Mouse (Mus musculus): Measurements from ENCODE around the gene Nlrc5.
A peak's percentile ranks its signal among the peaks of the same experiment; 100 is the strongest.

The Nlrc5 gene

DNA sequence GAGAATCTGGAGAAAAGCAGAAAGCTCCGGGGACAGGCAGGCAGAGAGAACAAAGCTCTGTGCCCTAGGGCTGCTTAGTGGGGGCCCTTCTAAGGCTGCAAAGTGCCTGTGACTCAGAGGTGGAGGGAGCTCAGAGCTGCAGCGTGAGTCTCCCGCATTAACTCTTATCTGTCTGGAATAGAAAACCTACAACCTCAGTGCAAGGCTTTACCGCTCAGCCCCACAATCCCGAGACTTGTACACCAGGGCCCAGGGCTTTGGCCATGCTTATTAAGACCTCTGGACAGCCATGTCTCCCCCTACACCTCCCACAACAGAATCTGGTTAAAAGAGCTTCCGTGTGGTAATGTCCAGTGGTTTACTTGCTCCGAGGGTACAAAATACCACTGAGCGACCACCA is 97.8 kb downstream of the Nlrc5 start:
- no peak for DNase-seq

DNA sequence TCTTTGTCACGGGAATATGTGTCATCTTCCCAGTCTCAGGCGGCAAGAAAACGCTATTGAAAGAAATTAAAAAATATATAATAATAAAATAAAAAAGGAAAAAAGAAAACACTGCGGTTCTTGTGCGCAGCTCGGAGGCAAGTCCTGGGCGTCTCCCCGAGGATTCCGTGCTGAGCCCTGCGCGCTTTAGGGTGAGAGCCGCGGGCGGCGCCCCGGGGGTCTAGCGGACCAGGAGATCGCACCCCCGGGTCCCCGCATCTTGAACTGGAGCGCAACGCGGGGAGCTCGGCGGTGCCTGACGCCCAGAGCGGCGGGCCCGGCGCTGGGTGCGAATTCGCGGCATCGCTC is 98.3 kb downstream of the Nlrc5 start:
- no peak for DNase-seq

DNA sequence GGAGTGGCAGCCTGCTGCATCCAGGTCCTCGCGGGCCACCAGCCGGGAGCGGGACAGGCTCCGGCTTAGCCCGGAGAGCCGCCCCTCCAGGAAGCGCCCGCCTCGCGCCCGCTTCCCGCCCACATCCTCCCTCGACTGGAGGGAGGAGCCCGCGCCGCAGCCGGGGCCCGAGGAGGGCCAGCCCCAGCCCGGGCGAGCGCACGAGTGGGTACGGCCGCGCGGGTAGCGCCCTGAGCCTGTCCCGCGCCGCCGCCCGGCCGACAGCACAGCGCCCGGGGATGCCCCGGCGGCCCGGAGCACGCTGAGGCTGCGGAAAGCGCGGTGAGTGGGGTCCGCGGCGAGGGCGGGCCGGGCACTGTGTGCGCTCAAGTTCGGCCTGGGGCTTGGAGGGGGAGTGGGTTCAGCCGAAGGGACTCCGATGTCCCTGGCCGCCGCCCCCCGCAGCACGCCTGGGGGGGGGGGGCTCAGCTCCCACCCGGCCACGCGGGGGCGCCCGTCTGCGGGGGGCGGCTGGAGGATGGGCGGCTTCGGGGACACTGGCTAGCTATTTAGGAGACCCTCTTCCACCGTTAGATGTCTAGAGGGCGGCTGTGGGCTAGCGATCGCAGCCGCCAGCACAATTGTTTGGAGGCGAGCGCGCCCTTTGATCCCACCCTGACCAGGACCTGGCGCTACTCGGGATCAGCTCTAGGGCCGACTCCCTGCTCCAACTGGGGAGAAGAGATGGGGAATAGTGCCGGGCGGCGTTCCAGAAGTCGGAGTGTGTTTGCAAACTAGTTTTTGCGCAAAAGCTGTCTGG is 98.9 kb downstream of the Nlrc5 start, which contains the start of gene Cpne2:
Cpne2 (plus strand) TSS at position 118 of the 799 bp plus-strand sequence.
- peak; percentile 59 for DNase-seq

DNA sequence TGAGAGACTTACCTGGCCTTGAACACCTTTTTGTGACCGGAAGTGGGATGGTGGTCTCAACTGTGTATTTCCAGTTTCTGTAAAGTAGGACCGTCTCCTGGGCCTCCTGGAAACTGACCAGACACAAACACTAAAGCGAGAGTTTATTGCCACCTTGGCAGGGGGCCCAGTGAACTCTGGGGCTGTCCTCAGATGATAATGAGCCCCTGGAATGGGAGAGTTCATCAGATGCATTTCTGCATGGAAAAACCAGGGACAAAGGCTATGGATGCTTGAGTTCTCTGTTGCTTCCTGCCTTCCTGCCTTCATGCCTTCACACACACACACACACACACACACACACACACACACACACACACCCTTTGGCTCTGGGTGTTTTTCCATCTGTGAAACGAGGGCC is 100.5 kb downstream of the Nlrc5 start:
- no peak for DNase-seq

DNA sequence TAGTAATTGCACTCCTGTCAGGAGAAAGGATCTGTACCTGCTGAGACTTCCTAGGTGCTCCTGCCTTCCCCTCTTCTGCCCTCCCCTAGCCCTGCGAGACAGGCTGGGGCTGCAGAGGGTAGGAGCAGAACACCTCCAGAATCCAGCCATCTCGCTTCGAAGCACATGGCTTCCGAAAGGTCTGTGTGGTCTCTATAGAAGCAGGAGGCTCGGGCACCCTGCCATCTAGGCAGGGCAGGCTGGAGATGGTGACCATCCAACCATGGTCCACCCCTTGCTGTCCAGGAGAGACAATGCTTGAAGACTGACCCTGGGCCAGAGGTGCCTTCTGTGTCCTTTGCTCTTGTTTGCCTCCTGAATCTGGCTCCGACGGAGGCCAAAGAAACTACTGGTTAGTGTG is 101.5 kb downstream of the Nlrc5 start:
- no peak for DNase-seq

DNA sequence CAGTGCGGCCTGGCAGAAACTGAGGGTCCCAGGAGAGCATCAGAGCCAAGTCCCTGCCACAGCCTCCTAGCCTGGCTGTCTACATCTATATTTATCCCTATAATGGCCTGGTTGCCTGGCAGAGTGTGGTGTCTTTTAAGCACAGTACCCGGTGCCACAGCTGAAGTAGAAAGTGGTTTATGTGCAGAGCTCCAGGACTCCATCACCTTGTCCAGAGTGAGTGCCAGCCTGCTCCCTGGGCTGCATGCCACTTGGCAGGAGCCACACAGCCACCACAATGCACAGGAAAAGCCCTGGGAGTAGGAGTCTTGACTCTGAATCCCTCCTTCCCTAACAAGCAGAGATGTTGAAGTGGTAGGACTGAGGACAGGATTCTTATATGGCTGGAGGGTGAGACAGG is 103.3 kb downstream of the Nlrc5 start:
- DNase-seq, result no peak

DNA sequence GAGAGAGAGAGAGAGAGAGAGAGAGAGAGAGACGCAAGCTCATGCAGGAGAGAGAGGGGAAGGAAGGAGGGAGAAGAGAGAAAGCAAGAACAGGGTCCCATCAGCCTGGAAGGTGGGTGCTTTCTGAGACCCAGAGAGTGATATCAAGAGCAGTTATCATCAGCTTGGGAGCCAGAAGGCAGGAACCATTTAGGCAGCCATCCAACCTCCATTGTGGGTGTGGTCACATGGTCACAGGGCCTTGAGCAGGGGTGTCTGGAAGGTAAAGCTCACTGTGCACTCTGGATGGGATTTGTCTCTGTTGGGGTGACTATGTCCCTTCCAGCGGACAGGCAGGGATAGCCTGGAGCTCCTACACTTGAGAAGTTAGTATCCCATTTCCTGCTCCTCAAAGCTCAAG is 105.9 kb downstream of the Nlrc5 start:
- DNase-seq, result no peak

DNA sequence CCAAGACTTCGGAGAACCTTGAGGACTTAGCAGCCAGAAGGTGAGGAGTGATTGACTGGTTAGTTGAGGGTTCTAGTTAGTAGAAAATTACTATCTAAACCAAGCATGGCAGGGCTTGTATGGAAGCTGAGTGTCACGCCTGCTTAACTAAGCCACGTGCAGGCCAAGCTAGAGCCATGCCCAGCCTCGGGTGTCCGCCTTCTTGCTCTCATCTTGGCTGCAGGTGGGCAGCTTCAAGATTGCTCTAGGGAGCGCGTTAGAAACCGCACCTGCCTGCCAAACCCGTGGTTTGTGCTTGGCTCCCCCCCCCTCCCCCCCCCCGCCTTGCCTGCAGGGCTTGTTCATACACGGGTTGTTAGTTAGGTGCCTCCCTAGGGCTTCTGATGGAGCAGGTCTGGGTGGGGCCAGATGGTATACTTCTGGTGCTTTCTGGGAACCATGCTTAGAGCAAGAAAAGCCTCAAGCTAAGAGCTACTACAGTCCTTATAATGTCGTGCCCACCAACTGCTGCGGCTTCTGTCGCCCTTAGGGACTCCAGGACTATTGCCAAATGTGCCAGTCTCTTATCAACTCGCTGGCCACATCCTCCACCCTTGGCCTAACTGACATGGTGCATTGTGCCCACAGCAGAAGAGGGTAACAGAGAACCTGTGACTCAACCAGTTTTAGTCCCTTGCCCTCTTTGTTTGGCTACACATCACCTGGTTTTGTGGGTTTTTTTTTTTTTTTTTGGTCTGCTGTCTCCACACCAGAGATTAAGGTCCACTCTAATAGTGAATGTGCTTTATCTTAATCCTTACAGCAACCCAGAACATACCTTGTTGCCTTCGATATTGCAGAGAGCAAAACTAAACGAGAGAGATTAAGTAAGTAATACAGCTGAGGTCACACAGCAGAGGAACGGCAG is 107.0 kb downstream of the Nlrc5 start:
- no peak for DNase-seq

DNA sequence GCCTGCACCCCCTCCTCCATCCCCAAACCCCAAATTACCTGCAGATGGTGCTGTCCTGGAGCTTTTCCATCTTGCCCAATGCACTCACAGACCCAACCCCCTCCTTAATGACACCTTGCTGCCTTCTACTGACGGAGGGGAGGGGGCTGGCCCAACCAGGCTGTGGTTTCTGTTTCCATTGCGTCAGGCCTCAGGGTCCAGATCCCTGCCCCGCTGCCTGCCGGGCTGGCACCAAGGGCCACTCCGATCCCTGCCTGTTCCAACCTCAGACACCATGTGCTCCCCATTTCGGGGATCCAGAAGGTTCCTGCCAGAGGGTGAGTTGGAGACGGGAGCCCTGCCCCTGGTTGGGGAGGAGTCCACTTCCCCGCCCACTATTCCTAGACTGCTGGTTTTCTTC is 109.8 kb downstream of the Nlrc5 start:
- DNase-seq, result no peak

DNA sequence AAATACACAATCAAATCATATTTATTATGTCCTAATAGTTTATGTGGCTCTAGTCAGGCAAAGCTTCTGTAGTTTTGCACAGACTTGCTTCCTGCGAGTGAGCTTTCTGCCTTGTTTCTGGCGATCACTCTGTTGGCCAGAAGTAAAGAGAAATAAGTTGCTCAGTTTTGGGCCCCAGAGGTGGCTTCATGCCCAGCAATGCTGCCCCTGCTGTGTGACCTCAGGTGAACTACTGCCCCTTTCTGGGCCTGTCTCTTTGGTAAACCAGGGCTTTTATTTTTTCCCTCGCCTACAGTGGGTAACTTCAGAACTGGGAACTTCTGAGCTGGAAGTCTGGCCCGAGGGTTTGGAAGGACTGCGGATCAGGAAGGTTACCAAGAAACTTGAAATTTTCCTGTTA is 114.9 kb downstream of the Nlrc5 start:
- DNase-seq, result no peak

DNA sequence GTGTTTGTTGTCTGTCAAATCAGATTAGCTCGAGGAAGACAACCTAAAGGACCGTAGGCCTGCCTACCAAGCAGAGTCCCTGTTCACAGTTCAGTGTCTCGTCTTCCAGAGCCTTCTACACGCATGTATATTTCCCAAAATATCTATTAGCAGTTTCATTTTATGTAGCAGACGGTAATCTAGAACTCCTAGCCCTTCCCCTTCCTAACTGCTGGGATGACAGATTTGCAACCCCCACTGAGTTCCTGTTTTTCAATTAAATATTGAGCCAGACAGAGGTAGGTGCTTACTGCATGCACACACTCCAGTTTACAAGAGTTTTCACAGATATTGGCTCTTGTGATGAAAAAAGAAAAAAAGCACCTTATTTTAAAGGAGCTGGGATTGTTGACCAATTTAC is 115.3 kb downstream of the Nlrc5 start:
- DNase-seq, result no peak

DNA sequence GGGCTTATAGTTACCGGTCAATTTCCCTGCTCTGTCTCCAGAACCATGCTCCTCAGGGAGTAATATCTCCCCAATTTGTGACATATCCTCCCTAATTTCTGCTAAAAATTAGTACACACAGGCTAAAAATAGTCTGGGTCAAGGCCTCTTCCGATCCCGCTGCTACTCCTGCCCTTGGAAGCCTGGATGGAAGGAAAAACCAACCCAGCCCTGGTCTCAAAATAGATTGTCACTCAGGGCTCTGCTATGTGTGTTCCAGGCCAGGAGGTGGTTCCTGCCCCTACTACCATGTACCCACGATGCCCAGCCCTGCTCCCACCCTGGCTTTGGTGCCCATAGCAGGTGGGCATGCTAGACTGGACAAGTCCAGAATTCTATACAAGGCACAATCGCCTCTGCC is 115.8 kb downstream of the Nlrc5 start:
- DNase-seq, result no peak

DNA sequence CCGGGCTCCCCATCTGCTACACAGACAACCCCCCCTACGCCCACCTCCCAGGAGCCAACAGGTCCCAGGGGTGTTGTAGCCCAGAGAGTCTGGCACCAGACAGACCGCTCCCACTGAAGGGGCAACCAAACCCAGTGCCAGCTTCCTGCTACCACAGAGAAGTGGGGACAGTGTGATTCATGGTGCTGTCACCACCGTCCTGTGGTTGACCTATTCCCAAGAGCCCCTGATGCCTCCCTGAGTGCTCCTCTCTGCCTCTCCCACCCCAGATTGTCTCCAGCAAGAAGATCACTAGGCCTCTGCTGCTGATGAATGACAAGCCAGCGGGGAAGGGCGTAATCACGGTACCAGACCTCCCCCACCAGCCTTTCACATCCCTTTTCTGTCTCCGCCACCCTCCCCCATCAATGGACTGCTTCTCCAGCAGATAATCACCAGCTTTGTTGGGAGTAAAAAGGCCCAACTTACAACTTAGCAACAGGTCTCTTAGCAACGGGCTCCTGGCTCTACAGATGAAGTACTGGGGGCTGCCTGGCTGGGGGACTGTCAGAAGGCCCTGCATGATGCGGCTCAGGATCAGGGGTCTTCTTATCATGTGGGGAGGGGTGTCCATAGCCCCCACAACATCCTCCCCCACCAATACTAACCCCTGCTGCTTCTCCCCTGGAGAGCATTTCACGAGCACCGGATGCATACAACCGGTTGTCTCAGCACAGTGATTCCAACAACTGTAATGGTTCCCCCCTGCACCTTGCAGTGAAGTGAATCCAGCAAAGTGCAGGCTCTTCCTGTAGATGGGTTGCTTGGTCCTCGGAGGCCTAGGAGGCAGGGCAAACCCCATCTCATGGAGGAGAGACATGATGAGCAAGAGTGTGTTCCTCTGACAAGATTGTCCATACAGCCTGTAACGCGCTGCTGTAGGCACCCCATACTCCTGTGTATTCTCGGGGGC is 117.6 kb downstream of the Nlrc5 start:
- peak; percentile 68 for DNase-seq

DNA sequence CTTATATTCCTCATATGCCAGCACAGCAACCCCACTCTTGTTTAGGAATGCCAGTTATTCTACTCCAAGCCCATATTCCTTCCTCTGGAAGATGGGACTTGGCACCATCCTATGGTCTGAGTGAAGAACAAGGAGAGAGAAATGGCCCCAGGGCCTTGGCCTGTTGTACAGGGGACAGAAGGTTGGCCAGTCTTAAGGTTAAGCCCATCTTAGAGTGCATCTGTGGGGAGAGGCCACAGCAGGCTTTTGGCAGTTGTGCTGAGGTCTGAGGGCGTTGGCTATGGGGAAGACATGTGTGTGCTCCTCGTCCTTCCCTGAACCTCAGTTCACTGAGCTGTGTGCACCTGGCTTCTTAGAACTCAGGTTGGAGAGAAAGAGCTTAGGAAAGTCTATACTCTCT is 118.5 kb downstream of the Nlrc5 start:
- no peak for DNase-seq

DNA sequence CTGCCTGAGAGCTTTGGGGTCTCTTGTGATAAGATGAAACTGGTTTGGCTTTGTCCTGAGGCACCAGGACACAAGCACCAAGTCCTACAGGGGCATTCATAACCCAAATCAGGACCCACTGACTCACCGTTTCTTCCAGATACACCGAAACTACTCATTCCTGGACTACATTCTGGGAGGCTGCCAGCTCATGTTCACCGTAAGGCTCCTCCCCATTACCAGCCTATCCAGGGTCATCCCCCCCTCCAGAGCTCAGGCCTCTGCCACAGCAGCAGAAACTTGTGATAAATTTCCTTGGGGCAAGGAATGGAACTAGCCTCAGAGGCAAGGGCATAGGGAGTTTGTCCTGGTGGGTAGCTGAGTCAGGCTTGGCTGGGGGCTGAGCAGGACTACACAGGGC is 123.1 kb downstream of the Nlrc5 start:
- no peak for DNase-seq

DNA sequence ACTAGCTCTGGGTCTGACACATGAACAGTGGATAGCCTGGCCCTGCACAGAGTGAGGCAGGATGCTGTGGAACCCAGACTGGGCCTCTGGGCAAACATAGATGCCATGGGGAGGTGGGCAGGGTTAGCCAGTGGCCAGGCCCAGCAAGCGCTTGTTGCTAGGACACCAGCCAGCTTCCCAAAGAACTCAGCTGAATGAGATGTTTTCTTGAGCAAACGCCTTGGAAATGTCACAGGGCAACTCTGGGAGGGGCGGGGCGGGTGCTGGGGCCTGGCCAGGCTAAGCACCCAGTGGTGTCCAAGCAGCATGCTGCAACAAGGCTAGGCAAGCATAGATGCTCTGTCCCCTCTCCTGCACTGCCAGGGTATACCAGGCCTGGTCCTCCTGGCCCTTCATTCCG is 127.1 kb downstream of the Nlrc5 start:
- DNase-seq, result no peak

DNA sequence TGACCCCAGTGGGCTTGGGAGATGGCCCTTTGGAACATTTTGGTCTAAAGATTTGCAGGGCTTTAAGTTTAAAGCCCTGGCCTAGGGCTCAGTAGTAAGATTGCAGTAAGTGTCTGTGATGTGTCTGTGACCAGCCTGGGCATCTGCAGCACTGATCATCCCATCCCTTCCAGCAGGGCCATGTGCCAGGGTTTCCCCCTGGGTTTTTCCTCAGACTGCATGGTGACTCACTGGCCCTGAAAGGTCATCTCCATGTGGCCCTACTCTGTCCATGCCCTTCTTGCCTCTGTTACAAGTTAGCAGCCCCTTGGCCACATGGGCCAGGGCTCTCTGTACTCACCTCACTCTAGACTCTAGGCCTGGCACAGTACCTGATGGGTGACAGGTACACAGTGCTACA is 130.3 kb downstream of the Nlrc5 start:
- no peak for DNase-seq

DNA sequence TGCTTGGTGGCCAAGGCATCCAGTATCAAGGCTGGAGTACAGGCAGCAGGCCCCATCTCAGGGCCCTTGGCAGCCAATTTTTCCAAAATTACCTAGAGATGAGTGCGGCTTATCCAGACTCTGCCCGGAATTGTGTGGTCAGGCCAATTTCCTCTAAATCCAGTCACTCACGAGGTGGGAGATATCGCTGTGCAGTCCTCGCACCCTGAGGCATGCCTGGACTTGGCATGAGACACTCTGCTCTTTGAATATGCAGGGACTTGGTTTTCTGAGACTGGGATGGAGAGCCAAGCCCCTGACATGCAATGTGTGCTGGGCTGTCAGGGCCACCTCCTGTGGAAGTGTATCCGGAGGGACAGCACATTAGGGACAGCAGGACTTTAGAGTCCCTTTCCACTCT is 131.9 kb downstream of the Nlrc5 start:
- DNase-seq, result no peak

DNA sequence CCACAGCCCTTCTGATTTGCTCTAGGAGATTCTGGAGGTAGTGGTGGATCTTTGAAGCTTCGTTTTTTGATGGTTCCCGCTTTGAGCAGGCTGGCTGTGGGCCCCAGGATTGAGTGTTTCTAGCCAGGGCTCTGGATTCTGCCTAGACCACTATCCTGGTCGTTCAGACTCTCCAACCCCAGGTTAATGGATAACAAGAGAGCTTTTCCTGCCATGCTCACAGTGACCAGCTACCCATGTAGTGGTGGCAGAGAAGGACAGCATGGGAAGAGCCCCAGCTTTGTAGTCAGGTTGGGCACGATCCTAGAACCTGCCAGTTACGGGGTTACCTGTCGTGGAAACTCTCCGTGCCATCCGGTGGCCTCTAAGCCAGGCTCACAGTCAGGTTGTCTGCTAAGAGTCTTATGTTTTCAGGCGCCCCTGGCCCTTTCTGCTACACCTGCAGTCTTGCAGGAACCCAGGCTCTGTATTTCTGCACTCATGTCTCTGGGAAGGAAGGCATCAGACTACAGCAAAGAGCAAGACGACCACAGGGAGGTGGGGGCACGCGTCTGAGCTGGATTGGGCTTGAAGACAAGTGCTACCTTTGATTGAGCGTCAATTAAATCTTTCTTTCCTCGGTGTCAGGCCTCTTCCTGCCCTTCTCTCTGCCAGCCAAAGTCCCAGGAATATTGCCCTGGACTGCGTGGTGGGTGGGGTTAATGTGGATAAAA is 132.4 kb downstream of the Nlrc5 start:
- DNase-seq, result no peak

DNA sequence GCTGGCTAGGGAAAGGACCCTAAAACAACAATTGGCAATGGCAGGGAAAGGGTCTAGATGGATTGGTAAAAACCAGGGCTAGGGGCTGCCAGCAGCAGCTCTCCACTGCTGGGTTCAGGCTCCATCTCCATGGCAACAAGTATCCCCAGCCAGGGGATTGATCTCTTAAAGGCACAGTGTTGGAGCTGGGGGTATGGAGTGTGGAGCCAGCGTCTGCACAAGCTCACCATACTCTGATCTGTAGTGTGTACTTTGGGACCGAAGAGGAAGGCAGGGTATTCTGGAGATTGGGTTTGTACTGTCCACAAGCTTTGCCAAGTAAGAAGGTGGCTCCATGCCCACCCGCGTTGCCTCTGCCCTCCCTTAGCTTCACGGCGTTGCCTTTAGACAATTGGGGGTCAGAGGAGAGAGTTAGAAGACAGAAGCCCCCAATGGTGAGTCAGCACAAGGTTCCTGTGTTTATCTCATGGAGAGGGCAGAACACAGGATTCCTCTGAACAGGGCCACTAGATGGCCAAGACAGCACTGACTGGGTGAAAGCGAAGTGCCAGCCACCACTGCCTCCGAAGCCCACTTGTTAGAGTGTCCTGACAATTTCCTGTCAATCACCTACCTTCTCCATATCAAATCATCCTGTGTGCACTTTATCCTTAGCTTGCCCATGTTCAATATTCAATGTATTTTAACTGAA is 133.1 kb downstream of the Nlrc5 start:
- DNase-seq, result peak; percentile 29

DNA sequence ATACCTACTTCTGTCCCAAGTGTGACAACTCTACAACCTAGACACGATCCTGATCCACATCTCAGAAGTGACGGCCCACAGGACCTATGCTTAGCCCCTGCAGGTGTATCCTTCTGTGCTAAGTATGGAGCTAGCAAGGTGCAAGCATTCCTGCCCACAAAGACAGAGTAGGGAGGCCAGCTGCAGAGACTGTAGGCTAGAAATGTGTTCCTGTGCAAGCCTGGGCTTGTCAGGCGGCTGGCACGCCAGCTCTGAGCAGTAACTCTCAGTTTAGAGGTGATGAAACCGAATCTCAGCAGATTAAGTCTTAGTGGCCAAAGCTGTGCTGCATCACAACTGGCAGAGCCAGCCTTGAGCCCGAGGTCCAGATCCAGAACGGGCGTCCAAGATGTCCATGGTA is 133.9 kb downstream of the Nlrc5 start:
- no peak for DNase-seq

DNA sequence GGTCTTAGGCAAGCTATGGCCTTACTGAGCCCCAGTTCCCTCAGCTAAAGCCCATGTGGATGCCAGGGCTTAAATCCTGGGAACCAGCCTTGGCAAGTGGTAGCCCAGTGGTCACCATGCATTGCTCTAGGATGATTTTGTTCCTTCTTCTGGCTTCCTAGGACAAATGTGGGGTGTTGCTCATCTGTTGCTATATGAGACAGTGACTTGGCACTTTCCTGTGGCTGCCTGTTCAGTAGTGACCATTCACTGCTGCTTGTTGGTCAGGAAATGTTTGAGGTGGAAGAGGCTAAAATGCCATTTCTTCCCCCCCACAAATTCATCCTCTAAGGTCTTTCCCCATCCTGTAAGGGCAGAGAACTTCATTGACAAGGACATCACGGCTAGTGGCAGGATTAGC is 135.3 kb downstream of the Nlrc5 start:
- DNase-seq, result no peak

Measured in right cerebral cortex, postnatal 4 days (tissue).